Mouse (Mus musculus): ENCODE measurements around the gene Foxj2. TPM values are rescaled to one million over a fixed set of nuclear protein-coding genes. Genes with fewer than 3 reads are reported as not detected.

Foxj2 gene
- polyA plus RNA-seq, 1 experiment from 2014 or later = 6.3 TPM

DNA sequence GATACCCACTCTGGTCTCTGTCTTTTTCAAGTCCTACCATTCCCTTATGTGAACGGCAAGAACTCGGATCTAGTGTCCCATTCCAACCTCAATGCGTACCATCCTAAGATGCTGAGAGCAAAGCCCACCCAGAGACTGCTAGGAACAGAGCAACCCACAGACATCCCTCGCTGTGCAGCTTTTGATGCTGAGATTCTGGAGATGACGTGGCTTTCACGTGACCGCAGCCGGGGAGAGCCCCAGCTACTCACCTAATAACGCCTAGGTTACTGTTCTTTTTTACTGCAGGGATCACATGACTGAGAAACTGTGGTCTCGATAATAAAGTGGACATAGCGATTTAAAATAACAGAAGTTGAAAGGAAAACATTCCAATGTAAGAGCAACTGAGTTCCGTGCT lies 34.8 kb downstream of the Foxj2 start:
- H3K9me3 ChIP-seq = no peaks in the 10 kb centered on the region
- H3K36me3 ChIP-seq = no peaks in the 10 kb centered on the region
- WGBS = 82% methylated on average over 12 of the region's 12 CpGs
- H3K4me1 ChIP-seq (replicated peaks) = no peaks in the 10 kb centered on the region
- H3K4me2 ChIP-seq = no peak overlapping the region
- H3K27ac ChIP-seq (replicated peaks) = no peak overlapping the region
- ATAC-seq (ENCODE audit: low read depth) = no peak
- H3K4me3 ChIP-seq = no peak overlapping the region
- no peaks in the 10 kb centered on the region for H3K27me3 ChIP-seq
- no peak overlapping the region for H3K9ac ChIP-seq

DNA sequence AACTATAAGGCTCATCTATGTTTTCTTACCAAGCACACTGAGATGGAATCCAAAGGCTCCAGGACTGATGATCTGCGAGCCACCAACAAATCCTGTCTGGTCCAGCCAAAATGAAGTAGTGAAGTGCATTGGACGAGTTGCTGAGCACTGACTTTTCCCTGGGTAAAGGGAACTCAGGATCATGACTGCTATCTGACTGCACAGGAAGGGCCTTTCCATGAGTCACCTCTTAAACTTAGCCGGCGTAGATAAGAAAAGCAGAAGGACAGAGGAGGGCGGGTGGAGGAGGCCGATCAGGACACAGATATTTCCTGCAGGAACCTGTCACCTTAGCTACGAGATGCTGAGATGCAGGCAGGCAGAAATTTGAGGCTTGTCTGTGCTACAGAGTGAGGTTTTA lies 36.2 kb downstream of the Foxj2 start, which contains the start of gene C3ar1:
C3ar1 (minus strand) TSS at position 207 of the 400 bp plus-strand sequence.
- no peak for ATAC-seq (ENCODE audit: low read depth)
- Histone ChIP-seq H3K9me3 (peaks cover 3% of the 10 kb centered on the region; the same call in 1 of the 2 replicates), H3K36me3 (no peaks in the 10 kb centered on the region), H3K4me3 (no peak within 1 kb of the TSS), H3K4me1 (replicated peaks) (no peaks in the 10 kb centered on the region), H3K9ac (no peak within 1 kb of the TSS), H3K4me2 (no peak within 1 kb of the TSS), H3K27ac (replicated peaks) (no peak within 1 kb of the TSS), H3K27me3 (no peaks in the 10 kb centered on the region)
- 85% methylated on average over 7 of the region's 7 CpGs for WGBS

DNA sequence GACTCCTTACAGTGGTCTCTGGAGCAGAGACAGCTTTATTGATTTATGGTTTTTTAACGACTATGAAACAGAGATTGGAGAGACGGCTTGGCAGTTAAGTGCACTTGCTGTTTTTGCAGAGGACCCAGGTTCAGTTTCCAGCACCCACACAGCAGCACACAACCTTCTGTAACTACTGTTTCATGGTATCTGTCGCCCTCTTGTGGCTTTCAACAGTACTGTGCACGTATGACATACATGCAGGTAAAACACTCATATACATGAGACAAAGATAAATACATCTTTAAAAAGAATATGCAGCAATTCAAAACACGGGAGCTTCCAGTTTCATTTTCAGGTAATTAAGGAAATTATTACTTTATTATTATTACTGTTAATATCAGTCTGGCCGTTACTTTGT lies 42.7 kb downstream of the Foxj2 start:
- Histone ChIP-seq H3K27me3 (no peaks in the 10 kb centered on the region), H3K4me3 (no peak overlapping the region), H3K4me1 (replicated peaks) (no peaks in the 10 kb centered on the region), H3K9me3 (peaks cover 20% of the 10 kb centered on the region), H3K4me2 (no peak overlapping the region), H3K36me3 (no peaks in the 10 kb centered on the region), H3K27ac (replicated peaks) (no peak overlapping the region), H3K9ac (no peak overlapping the region)
- no peak for ATAC-seq (ENCODE audit: low read depth)
- WGBS = 83% methylated on average over 6 of the region's 6 CpGs

DNA sequence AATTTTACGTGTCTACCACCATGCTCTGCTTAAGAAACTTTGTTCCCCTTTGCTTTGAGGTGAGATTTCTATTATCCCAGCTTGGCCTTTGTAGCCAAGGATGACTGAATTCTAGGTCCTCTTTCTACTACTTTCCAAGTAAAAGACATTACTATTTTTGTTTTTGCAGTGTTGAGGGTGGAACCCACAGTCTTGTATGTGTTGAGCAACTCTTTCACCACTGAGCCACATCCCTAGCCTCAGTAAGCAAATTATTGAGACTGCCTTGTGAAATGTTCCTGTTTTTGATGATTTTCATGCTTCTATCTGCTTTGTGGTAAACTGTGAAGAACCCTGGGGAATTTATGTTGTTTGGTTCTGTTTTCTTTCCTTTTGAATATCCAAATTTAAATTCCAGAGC lies 43.2 kb downstream of the Foxj2 start:
- WGBS = 85% methylated on average over 1 of the region's 1 CpGs
- no peak overlapping the region for H3K27ac ChIP-seq (replicated peaks)
- no peak overlapping the region for H3K4me2 ChIP-seq
- no peaks in the 10 kb centered on the region for H3K4me1 ChIP-seq (replicated peaks)
- no peak for ATAC-seq (ENCODE audit: low read depth)
- H3K9me3 ChIP-seq = peaks cover 20% of the 10 kb centered on the region
- H3K27me3 ChIP-seq = no peaks in the 10 kb centered on the region
- H3K9ac ChIP-seq = no peak overlapping the region
- no peaks in the 10 kb centered on the region for H3K36me3 ChIP-seq
- H3K4me3 ChIP-seq = no peak overlapping the region

DNA sequence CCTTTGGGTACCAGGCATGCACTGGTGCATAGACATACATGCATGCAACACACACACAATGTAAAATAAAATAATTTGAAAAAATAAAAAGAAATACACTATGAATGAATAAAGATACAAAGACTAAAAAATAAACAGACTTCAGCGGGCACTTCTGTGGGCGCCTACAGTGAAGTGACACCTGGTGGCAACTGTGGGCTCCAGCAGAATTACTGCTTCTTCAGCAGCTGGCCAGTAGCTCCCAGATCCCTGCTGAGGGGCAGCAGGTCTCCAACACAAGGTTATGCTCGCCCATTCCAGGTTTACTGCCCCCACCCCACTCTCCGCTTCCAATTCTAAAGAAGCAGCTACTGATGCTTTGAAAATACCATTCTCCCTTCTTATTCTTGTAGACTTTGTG lies 48.2 kb downstream of the Foxj2 start:
- Histone ChIP-seq H3K27ac (replicated peaks) (no peak overlapping the region), H3K4me3 (no peak overlapping the region), H3K9me3 (no peaks in the 10 kb centered on the region), H3K36me3 (no peaks in the 10 kb centered on the region), H3K4me1 (replicated peaks) (no peaks in the 10 kb centered on the region), H3K9ac (no peak overlapping the region), H3K4me2 (no peak overlapping the region), H3K27me3 (peaks cover 7% of the 10 kb centered on the region; the same call in 1 of the 2 replicates)
- 60% methylated on average over 4 of the region's 4 CpGs for WGBS
- ATAC-seq (ENCODE audit: low read depth) = no peak

DNA sequence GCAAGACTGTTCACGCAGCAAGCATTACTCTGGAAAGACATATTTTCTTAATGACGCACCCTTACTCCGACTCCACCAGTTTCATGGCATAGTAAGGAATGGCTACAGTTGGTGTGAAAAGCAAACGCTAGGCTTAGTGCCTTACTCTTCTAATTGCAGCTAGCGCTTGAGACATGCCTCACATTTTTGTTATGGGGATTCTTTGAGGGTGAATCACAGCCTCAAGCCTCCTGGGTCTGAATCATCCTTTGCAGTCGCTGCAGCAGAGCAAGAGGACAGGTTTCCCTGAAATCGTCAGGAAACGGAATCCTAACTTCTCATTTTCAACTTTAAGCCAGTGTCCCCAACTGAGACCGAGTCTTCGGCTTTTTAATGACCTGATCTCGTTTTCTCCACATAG lies 50.1 kb downstream of the Foxj2 start:
- no peak overlapping the region for H3K4me2 ChIP-seq
- ATAC-seq (ENCODE audit: low read depth) = no peak
- no peaks in the 10 kb centered on the region for H3K9me3 ChIP-seq
- no peak overlapping the region for H3K27ac ChIP-seq (replicated peaks)
- no peak overlapping the region for H3K4me3 ChIP-seq
- peaks cover 7% of the 10 kb centered on the region; the same call in 1 of the 2 replicates for H3K27me3 ChIP-seq
- H3K36me3 ChIP-seq = no peaks in the 10 kb centered on the region
- H3K9ac ChIP-seq = no peak overlapping the region
- WGBS = 85% methylated on average over 11 of the region's 11 CpGs
- 0 out of 2 replicates have a peak, but pooled peaks cover 3% of the 10 kb centered on the region for H3K4me1 ChIP-seq (replicated peaks)

DNA sequence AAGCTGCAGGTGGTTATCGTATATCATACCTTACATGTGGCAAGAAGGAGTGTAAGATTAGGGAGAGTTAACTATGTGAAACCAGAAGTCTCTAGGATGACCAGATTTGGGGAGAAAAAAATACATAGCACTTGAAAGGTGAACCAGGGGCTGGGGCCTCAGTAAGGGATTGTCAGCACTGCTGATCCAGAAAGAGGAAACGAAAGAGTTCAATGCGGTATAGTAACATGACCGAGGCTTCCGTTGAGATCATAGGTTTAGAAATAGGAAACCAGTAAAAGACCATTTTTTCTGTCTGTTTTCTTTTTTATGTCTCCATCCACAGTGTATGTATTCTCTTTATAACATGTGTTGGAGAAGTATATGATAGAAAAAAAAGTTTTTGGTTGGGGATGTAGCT lies 53.1 kb downstream of the Foxj2 start:
- peaks cover 7% of the 10 kb centered on the region; the same call in 1 of the 2 replicates for H3K27me3 ChIP-seq
- peaks cover 20% of the 10 kb centered on the region for H3K4me1 ChIP-seq (replicated peaks)
- H3K9me3 ChIP-seq = no peaks in the 10 kb centered on the region
- no peak overlapping the region for H3K4me2 ChIP-seq
- H3K27ac ChIP-seq (replicated peaks) = no peak overlapping the region
- 98% methylated on average over 5 of the region's 5 CpGs for WGBS
- H3K36me3 ChIP-seq = peaks cover 3% of the 10 kb centered on the region; the same call in 1 of the 2 replicates
- ATAC-seq (ENCODE audit: low read depth) = no peak
- H3K4me3 ChIP-seq = no peak overlapping the region
- H3K9ac ChIP-seq = no peak overlapping the region

DNA sequence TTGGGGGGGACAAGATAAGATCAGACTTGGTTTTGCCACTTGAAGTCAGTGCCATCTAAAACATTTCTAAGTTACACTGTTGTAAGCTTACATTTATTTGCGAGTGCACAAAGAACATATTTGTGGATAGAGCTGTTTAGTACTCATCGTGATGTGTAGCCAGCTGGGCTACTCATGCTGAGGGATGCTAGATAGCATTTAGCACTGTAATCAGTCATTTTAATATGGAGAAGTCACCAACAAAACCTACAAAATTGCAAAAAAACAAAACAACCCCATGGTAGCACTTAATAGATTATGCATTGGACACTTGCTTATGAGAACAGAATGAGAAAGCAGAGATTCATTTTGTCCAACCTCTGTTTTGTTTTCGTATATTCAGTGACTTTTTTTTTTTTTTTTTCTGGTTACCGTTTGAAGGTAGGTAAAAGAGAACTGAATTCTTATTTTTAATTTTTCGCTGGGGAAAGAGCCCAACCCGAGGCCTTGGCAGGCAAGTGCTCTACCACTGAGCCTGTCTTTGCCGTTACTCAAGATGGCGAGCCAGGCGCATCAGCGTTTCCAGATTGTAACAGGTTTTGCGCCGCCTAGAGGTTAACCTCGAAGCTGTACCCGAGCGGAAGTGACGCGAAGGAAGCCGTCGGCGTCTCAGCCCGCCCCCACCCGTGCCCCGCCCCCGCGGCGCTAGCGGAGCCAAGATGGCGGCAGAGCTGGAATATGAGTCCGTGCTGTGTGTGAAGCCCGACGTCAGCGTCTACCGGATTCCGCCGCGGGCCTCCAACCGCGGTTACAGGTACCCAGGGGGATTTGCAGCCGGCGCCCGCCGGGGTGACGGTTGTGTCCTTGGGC lies 54.4 kb downstream of the Foxj2 start, which contains the start of gene Necap1:
Necap1 (plus strand) TSS at position 604 of the 849 bp plus-strand sequence.
- H3K27ac ChIP-seq (replicated peaks) = peak within 1 kb of the TSS; percentile 91
- peaks cover 10% of the 10 kb centered on the region; the same call in 1 of the 2 replicates for H3K36me3 ChIP-seq
- 8% methylated on average over 43 of the region's 43 CpGs for whole genome bisulfite sequencing
- H3K9ac ChIP-seq = peak within 1 kb of the TSS; percentile 90
- peak; percentile 97 for ATAC-seq (ENCODE audit: low read depth)
- H3K4me1 ChIP-seq (replicated peaks) = peaks cover 31% of the 10 kb centered on the region
- no peaks in the 10 kb centered on the region for H3K9me3 ChIP-seq
- H3K4me3 ChIP-seq = peak within 1 kb of the TSS; percentile 87
- peaks cover 7% of the 10 kb centered on the region; the same call in 1 of the 2 replicates for H3K27me3 ChIP-seq
- H3K4me2 ChIP-seq = peak within 1 kb of the TSS; percentile 62

DNA sequence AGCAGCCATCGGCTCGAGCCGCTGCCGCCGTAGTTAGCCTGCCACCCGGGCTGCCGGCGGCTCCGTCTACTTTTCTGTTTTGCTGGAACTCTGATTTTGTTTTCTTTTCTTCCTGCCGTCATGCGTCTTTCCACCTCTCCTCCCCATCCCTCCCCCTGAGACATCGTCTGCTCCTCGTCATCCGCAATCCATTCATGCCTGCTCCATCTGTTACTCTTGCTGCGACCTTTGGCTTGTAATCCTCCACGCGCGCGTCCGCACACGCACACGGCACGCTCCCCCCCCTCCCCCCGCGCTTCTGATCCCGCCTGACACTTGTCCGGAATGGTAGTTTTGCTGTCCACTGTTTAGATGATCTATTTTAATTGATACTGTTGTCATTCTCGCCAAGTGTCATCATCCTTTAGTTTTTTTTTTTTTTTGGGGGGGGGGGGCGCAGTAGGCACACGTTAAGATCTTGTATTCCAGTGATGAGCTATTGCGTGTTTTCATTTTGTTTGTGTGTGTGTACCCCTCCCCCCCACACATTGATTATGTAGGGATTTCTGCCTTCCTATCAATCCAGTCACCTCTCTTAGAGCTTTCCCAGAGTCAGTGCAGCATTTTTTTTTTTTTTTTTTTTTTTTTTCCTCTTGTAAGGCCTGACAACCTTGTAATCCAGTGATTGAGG lies 55.1 kb downstream of the Foxj2 start:
- H3K9ac ChIP-seq = peak overlapping the region; percentile 90
- 1% methylated on average over 31 of the region's 31 CpGs for WGBS
- peak overlapping the region; percentile 62 for H3K4me2 ChIP-seq
- H3K27ac ChIP-seq (replicated peaks) = peak overlapping the region; percentile 91
- ATAC-seq (ENCODE audit: low read depth) = peak; percentile 80
- H3K4me1 ChIP-seq (replicated peaks) = peaks cover 31% of the 10 kb centered on the region
- peaks cover 7% of the 10 kb centered on the region; the same call in 1 of the 2 replicates for H3K27me3 ChIP-seq
- peaks cover 17% of the 10 kb centered on the region for H3K36me3 ChIP-seq
- no peaks in the 10 kb centered on the region for H3K9me3 ChIP-seq
- H3K4me3 ChIP-seq = peak overlapping the region; percentile 87

DNA sequence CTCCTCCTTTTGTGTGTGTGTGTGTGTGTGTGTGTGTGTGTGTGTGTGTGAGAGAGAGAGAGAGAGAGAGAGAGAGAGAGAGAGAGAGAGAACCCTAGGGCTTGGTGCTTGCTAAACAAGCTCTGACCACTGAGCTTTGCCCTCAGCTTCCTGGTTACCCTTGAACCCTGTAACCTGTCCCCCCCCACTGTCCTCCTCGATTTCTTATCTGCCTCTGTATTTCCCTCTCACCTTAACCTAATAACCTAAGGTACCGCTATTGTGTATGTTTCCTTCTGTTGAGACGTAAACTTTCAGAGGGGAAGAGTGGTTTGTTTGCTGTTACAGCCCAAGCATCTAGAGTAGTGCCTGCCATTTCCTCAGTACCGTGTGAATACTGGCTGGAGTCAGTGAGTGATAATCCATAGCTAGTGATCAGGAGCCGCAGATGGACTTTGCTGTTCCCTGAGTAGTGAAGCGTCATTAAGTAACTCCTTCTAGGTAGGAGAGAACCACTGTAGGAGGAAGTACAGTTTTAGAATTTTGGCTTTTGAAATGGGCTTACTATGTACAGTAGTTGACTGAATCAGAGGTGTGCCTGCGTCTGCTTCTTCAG lies 59.5 kb downstream of the Foxj2 start:
- 91% methylated on average over 7 of the region's 7 CpGs for WGBS
- Histone ChIP-seq H3K9ac (no peak overlapping the region), H3K4me2 (no peak overlapping the region), H3K27ac (replicated peaks) (no peak overlapping the region), H3K4me1 (replicated peaks) (peaks cover 28% of the 10 kb centered on the region), H3K36me3 (peaks cover 58% of the 10 kb centered on the region), H3K4me3 (no peak overlapping the region), H3K27me3 (no peaks in the 10 kb centered on the region), H3K9me3 (no peaks in the 10 kb centered on the region)
- ATAC-seq (ENCODE audit: low read depth) = no peak

DNA sequence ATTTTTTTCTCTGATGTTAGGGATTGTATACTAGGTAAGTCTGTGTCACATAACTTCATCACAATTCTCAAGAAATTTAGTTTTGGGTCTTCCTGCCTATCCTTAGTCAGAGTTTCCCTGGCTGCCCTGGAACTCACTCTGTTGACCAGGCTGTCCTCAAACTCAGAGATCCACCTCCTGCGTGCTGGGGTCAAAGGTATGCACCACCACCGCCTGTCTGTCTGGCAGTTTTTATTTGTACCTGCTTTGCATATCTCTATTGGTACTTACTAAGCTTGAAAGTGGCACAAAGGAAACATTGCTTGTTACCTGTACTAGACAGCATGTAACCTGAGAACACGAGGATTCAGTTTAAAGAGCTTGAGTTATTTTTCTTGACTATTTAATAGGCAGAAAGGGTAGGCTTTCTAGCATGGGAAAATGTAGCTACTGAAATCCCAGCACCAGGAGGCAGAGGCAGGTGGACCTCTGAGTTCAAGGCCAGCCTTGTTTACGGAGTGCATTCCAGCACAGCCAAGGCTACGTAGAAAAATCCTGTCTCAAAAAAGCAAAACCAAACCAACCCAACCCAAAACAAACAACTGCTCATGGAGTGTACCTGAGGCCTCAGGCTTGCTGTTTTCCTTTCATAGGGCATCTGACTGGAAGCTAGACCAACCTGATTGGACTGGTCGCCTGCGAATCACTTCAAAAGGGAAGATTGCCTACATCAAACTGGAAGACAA lies 60.2 kb downstream of the Foxj2 start:
- H3K9me3 ChIP-seq = no peaks in the 10 kb centered on the region

More for the DNA sequence above, 60.2 kb downstream of the Foxj2 start:
- 92% methylated on average over 7 of the region's 7 CpGs for WGBS
- Histone ChIP-seq H3K27ac (replicated peaks) (no peak overlapping the region), H3K4me1 (replicated peaks) (peaks cover 28% of the 10 kb centered on the region), H3K9ac (no peak overlapping the region), H3K36me3 (peaks cover 65% of the 10 kb centered on the region), H3K4me2 (no peak overlapping the region), H3K27me3 (no peaks in the 10 kb centered on the region), H3K4me3 (no peak overlapping the region)
- no peak for ATAC-seq (ENCODE audit: low read depth)

Data from neural tube, embryonic 13.5 days (tissue).